Mouse (Mus musculus): Measurements from ENCODE around the gene Hist1h4j.
"Not testable (repeated sequence)": the region's sequence is repeated elsewhere in the genome, so short reads cannot be mapped to it uniquely, and the experiment has no call there.

GRCm38 (mm10) chr13:21782361-21783254 lies 47.7 kb downstream of the Hist1h4j start:
- not testable (repeated sequence) for TF ChIP-seq CTCF (IDR thresholded peaks at IDR 0.05; ENCODE audit: borderline replicate concordance, extremely low read depth, insufficient read depth, insufficient read length); POLR2A (IDR thresholded peaks at IDR 0.05; ENCODE audit: borderline replicate concordance, extremely low read depth, insufficient read depth, insufficient read length, poor library complexity, severe bottlenecking)

Measured in brain, embryonic 14.5 days (tissue).